Mouse (Mus musculus) R1 (cell line): ENCODE results near the gene Gm44596.

ENCODE experiments used
- DNase-seq: peaks from one replicate; pipeline ENCODE4 v3.0.0-alpha.2; 2018; ENCODE audit warnings: low read depth, low spot score

Gene Gm44596

GRCm38 (mm10) chr6:128375192-128375591, at the start of gene Gm44596, which contains the start of gene Tex52:
Gm44596 (plus strand) TSS chr6:128375503.
Tex52 (plus strand) TSS chr6:128375456.
- peak; percentile 61 for DNase-seq

GRCm38 (mm10) chr6:128334397-128335124, 40.7 kb upstream of the Gm44596 start:
- DNase-seq: peak; percentile 96

GRCm38 (mm10) chr6:128337467-128337866, 37.8 kb upstream of the Gm44596 start:
- DNase-seq: no peak

- no peak for DNase-seq
Measured at GRCm38 (mm10) chr6:128338876-128339275, 36.4 kb upstream of the Gm44596 start.

- peak; percentile 83 for DNase-seq
Measured at GRCm38 (mm10) chr6:128341956-128342723, 33.2 kb upstream of the Gm44596 start.

GRCm38 (mm10) chr6:128345623-128346022, 29.7 kb upstream of the Gm44596 start:
- DNase-seq: no peak

- no peak for DNase-seq
Measured at GRCm38 (mm10) chr6:128346782-128347181, 28.5 kb upstream of the Gm44596 start.

- DNase-seq: no peak
Measured at GRCm38 (mm10) chr6:128349711-128350110, 25.6 kb upstream of the Gm44596 start.

- DNase-seq: no peak
Measured at GRCm38 (mm10) chr6:128354140-128354539, 21.2 kb upstream of the Gm44596 start.

- DNase-seq: peak; percentile 85
Measured at GRCm38 (mm10) chr6:128355201-128355681, 20.1 kb upstream of the Gm44596 start.

GRCm38 (mm10) chr6:128355726-128356416, 19.4 kb upstream of the Gm44596 start, which contains the start of gene Tulp3:
Tulp3 (minus strand) TSS chr6:128355851.
- peak; percentile 96 for DNase-seq

GRCm38 (mm10) chr6:128358999-128359398, 16.3 kb upstream of the Gm44596 start:
- peak; percentile 79 for DNase-seq

GRCm38 (mm10) chr6:128361901-128362300, 13.4 kb upstream of the Gm44596 start:
- no peak for DNase-seq

GRCm38 (mm10) chr6:128362381-128363006, 12.8 kb upstream of the Gm44596 start, which contains the start of the genes Rhno1 and Foxm1:
Rhno1 (minus strand) TSS chr6:128362911.
Foxm1 (plus strand) TSS chr6:128362967.
- peak; percentile 77 for DNase-seq

GRCm38 (mm10) chr6:128363007-128363825, 12.1 kb upstream of the Gm44596 start:
- DNase-seq: peak; percentile 84

GRCm38 (mm10) chr6:128364721-128365120, 10.6 kb upstream of the Gm44596 start:
- no peak for DNase-seq

GRCm38 (mm10) chr6:128366466-128366865, 8.8 kb upstream of the Gm44596 start:
- DNase-seq: peak; percentile 31

- DNase-seq: no peak
Measured at GRCm38 (mm10) chr6:128370040-128370439, 5.3 kb upstream of the Gm44596 start.

- DNase-seq: no peak
Measured at GRCm38 (mm10) chr6:128376371-128377085, 1.2 kb downstream of the Gm44596 start.

GRCm38 (mm10) chr6:128379636-128380035, 4.3 kb downstream of the Gm44596 start:
- DNase-seq: no peak
